ENCODE assay signal across 20 mouse cellular contexts in genomic region chr7:126121533-126121932, GRCm38 (mm10). TPM values are rescaled to one million over a fixed set of nuclear protein-coding genes. Genes with fewer than 3 reads are reported as not detected.
DNase-seq lines count a peak whose midpoint lies in the region; ATAC-seq and TF ChIP-seq lines count a peak whose summit lies in the region.
"Had no signal": no experiment of that assay in that cellular context is flagged by ENCODE, and none has a peak within 500 bp of the region (broad histone marks: within the 10 kb centered on the region; RNA-seq: fewer than 3 reads in every experiment).

No protein-coding gene starts in this region.

- H3K36me3 ChIP-seq in heart, postnatal 0 days (replicated peaks; ENCODE audit: control insufficient read depth, insufficient read depth, low read length): peaks cover 55% of the 10 kb centered on the region
- peaks cover 83% of the 10 kb centered on the region for H3K36me3 ChIP-seq in liver, embryonic 13.5 days
- peaks cover 52% of the 10 kb centered on the region for H3K36me3 ChIP-seq in liver, postnatal 0 days (replicated peaks; ENCODE audit: insufficient read depth, low read length)

- H3K9me3 ChIP-seq in heart, postnatal 0 days (replicated peaks; ENCODE audit: control insufficient read depth, low read length): no peaks in the 10 kb centered on the region
- no peaks in the 10 kb centered on the region for H3K9me3 ChIP-seq in liver, embryonic 13.5 days (replicated peaks)
- H3K9me3 ChIP-seq in liver, postnatal 0 days (ENCODE audit: low read length): no peaks in the 10 kb centered on the region
- H3K9me3 ChIP-seq: embryonic facial prominence, embryonic 12.5 days; forebrain, embryonic 13.5 days had no signal

- H3K4me2 ChIP-seq in heart, postnatal 0 days (ENCODE audit: low read depth, low read length): no peak overlapping the region
- no peak overlapping the region for H3K4me2 ChIP-seq in liver, embryonic 13.5 days
- no peak overlapping the region for H3K4me2 ChIP-seq in liver, postnatal 0 days (ENCODE audit: low read depth, low read length)
- H3K4me2 ChIP-seq: embryonic facial prominence, embryonic 12.5 days; forebrain, embryonic 13.5 days; midbrain, embryonic 11.5 days had no signal

- no peak overlapping the region for H3K4me3 ChIP-seq in heart, postnatal 0 days (ENCODE audit: low read depth, low read length)
- H3K4me3 ChIP-seq in liver, embryonic 13.5 days (replicated peaks): no peak overlapping the region
- no peak overlapping the region for H3K4me3 ChIP-seq in liver, postnatal 0 days (ENCODE audit: low read depth, low read length)
- H3K4me3 ChIP-seq: embryonic facial prominence, embryonic 12.5 days; forebrain, embryonic 13.5 days; gastrocnemius, adult 2 months; myocyte had no signal

- TF ChIP-seq EP300 in heart, postnatal 0 days (IDR thresholded peaks at IDR 0.05; ENCODE audit: low read depth): no peak
- no peak for TF ChIP-seq EP300 in liver, postnatal 0 days (IDR thresholded peaks at IDR 0.05; ENCODE audit: low read depth)

- H3K9ac ChIP-seq in heart, postnatal 0 days (replicated peaks; ENCODE audit: low read depth, low read length): no peak overlapping the region
- no peak overlapping the region for H3K9ac ChIP-seq in liver, embryonic 13.5 days
- no peak overlapping the region for H3K9ac ChIP-seq in liver, postnatal 0 days (replicated peaks)
- H3K9ac ChIP-seq: embryonic facial prominence, embryonic 12.5 days; forebrain, embryonic 13.5 days had no signal

- DNase-seq in heart, postnatal 0 days (ENCODE audit: low spot score): no peak
- no peak for DNase-seq in heart, postnatal 36 days
- DNase-seq in liver, embryonic 13.5 days: no peak
- no peak for DNase-seq in liver, postnatal 0 days
- DNase-seq in kidney, postnatal 4 days: peak; percentile 59 to 60
- peak; percentile 70 to 84 for DNase-seq in lung, postnatal 4 days
- DNase-seq in retina, postnatal 1 day: no peak
- DNase-seq: adrenal gland, postnatal 36 days; cerebellum, postnatal 36 days; gastrocnemius, adult 2 months; layer of hippocampus, adult 9-11 months; right cerebral cortex, postnatal 25 days; thymus, postnatal 4 days had no signal

- intact Hi-C loops in heart, postnatal 36 days (cut with DNase I): no loop called here

- H3K27me3 ChIP-seq in heart, postnatal 0 days (ENCODE audit: control insufficient read depth, insufficient read depth, low read length): no peaks in the 10 kb centered on the region
- no peaks in the 10 kb centered on the region for H3K27me3 ChIP-seq in liver, embryonic 13.5 days
- no peaks in the 10 kb centered on the region for H3K27me3 ChIP-seq in liver, postnatal 0 days (ENCODE audit: insufficient read depth, low read length)
- H3K27me3 ChIP-seq: embryonic facial prominence, embryonic 12.5 days; forebrain, embryonic 13.5 days had no signal

- H3K27ac ChIP-seq in heart, postnatal 0 days (ENCODE audit: low read depth): peak overlapping the region; percentile 39
- H3K27ac ChIP-seq in liver, embryonic 13.5 days: no peak overlapping the region
- no peak overlapping the region for H3K27ac ChIP-seq in liver, postnatal 0 days (ENCODE audit: low read depth)
- H3K27ac ChIP-seq: embryonic facial prominence, embryonic 12.5 days; forebrain, embryonic 13.5 days; gastrocnemius, adult 2 months had no signal

- 32% methylated on average over 4 of the region's 4 CpGs for WGBS in heart, postnatal 0 days
- 91% methylated on average over 4 of the region's 4 CpGs for WGBS in liver, embryonic 13.5 days (ENCODE audit: insufficient replicate concordance)
- 73% methylated on average over 4 of the region's 4 CpGs for WGBS in liver, postnatal 0 days (ENCODE audit: insufficient replicate concordance)

- peaks cover 21% of the 10 kb centered on the region for H3K4me1 ChIP-seq in heart, postnatal 0 days (ENCODE audit: control insufficient read depth, insufficient read depth)
- H3K4me1 ChIP-seq in liver, embryonic 13.5 days (replicated peaks): peaks cover 8% of the 10 kb centered on the region
- H3K4me1 ChIP-seq in liver, postnatal 0 days (ENCODE audit: insufficient read depth): no peaks in the 10 kb centered on the region
- H3K4me1 ChIP-seq: embryonic facial prominence, embryonic 12.5 days; forebrain, embryonic 13.5 days had no signal

- TF ChIP-seq CTCF in heart, postnatal 0 days (IDR thresholded peaks at IDR 0.05; ENCODE audit: low read depth): no peak
- no peak for TF ChIP-seq CTCF in liver, postnatal 0 days (IDR thresholded peaks at IDR 0.05; ENCODE audit: low read depth)

- 0 out of 2 replicates have a peak, but pooled peaks have one; percentile 55 for ATAC-seq in heart, postnatal 0 days (ENCODE audit: insufficient read depth, low read depth)
- ATAC-seq in liver, embryonic 13.5 days (ENCODE audit: low read depth): 0 out of 2 replicates have a peak, but pooled peaks have one; percentile 36
- ATAC-seq in liver, postnatal 0 days: no peak
- ATAC-seq in cerebellum, adult (ENCODE audit: insufficient number of reproducible peaks, low FRiP score, low TSS enrichment): no peak
- ATAC-seq: forebrain, embryonic 13.5 days; inflammation-experienced regulatory T-cells, adult 6 months had no signal

RNA-seq across cellular contexts. Expression of gene Gsg1l, which starts 39.3 kb away (rescaled TPM):
- total RNA-seq in heart, postnatal 0 days (2014; rRNA removed; ENCODE audit: low replicate concordance): 16.6 and 20.4 TPM in 2 replicates
- 5.3 and 5.7 TPM in 2 replicates for polyA plus RNA-seq in heart, postnatal 0 days (2015; fragmentation: Nextera tagmentation; extraction: Ambion mirVana)
- 10 to 100 TPM in 1 of 2 experiments, 1 to 10 TPM in 1; 7.1 to 10.6 TPM for total RNA-seq in heart, postnatal 36 days (2021)
- polyA plus RNA-seq in liver, embryonic 13.5 days (2015; fragmentation: Nextera tagmentation; extraction: Ambion mirVana): 0.02 and 0.06 TPM in 2 replicates
- 0.04 and 0.08 TPM in 2 replicates for polyA plus RNA-seq in liver, postnatal 0 days (2015; fragmentation: Nextera tagmentation; extraction: Ambion mirVana)
- total RNA-seq: gastrocnemius, adult 2 months; MEL had no signal
- polyA plus RNA-seq: inflammation-experienced regulatory T-cells, adult 6 months; myocyte had no signal

Comparison
In these comparisons a context has a peak if more than half of its experiments do, and no peak if none do; other contexts are left out.
1. ATAC-seq: peak in heart, postnatal 0 days (single experiment) and liver, embryonic 13.5 days (single experiment); none in liver, postnatal 0 days (single experiment) and cerebellum, adult (single experiment).
2. DNase-seq: peak in kidney, postnatal 4 days (2 of 2) and lung, postnatal 4 days (2 of 2); none in heart, postnatal 0 days (single experiment), heart, postnatal 36 days (0 of 2), liver, embryonic 13.5 days (single experiment), liver, postnatal 0 days (single experiment) and retina, postnatal 1 day (single experiment).